Mouse (Mus musculus) intestine, embryonic 16.5 days (tissue): Measurements from ENCODE around the gene Amigo1. TPM values are rescaled to one million over a fixed set of nuclear protein-coding genes. Genes with fewer than 3 reads are reported as not detected.
"Not testable (repeated sequence)": the region's sequence is repeated elsewhere in the genome, so short reads cannot be mapped to it uniquely, and the experiment has no call there.

Source experiments
- ATAC-seq: fragments of 200-750 bp; cut with Nextera tagmentation; 2 replicates; pipeline ENCODE4 v1.8.0; 2017; ENCODE audit warnings: moderate TSS enrichment, moderate library complexity
- H3K27ac ChIP-seq: fragments of 300-500 bp; sonication (generic); 2 replicates; pipeline ENCODE4 v1.5.1; 2014; ENCODE audit warnings: mild to moderate bottlenecking, low read length
- H3K27me3 ChIP-seq: fragments of 300-500 bp; sonication (generic); replicated peaks from 2 replicates; pipeline ENCODE4 v1.6.1; 2014; ENCODE audit warnings: low read length, control low read depth, mixed read lengths; ENCODE audit not compliant: control insufficient read depth, insufficient read depth
- H3K36me3 ChIP-seq: fragments of 300-500 bp; sonication (generic); 2 replicates; pipeline ENCODE4 v1.6.1; 2014; ENCODE audit warnings: low read length, control low read depth; ENCODE audit not compliant: control insufficient read depth, insufficient read depth
- H3K4me1 ChIP-seq: fragments of 300-500 bp; sonication (generic); 2 replicates; pipeline ENCODE4 v1.6.1; 2014; ENCODE audit warnings: low read length, control low read depth, mixed read lengths; ENCODE audit not compliant: control insufficient read depth, insufficient read depth
- H3K4me2 ChIP-seq: fragments of 300-500 bp; sonication (generic); 2 replicates; pipeline ENCODE4 v1.6.1; 2014; ENCODE audit warnings: low read depth, low read length, control low read depth
- H3K4me3 ChIP-seq: fragments of 300-500 bp; sonication (generic); 2 replicates; pipeline ENCODE4 v1.5.1; 2014; ENCODE audit warnings: mild to moderate bottlenecking, low read length
- H3K9ac ChIP-seq: fragments of 300-500 bp; sonication (generic); 2 replicates; pipeline ENCODE4 v1.6.1; 2014; ENCODE audit warnings: low read depth, low read length
- H3K9me3 ChIP-seq: fragments of 300-500 bp; sonication (generic); 2 replicates; pipeline ENCODE4 v1.6.1; 2016; ENCODE audit warnings: low read length, control low read depth; ENCODE audit not compliant: control insufficient read depth
- WGBS: fragments of 180-500 bp; shearing (Covaris S2); extraction: QIAGEN DNeasy Blood & Tissue Kit; methylation state at CpG from one replicate; pipeline ENCODE4 v1.1.7; 2014; 5-methylcytosine and 5-hydroxymethylcytosine counted together
- polyA plus RNA-seq: library from polyadenylated mRNA; unstranded; fragments of >200 nt; fragmentation: Nextera tagmentation; extraction: Ambion mirVana; gene quantifications from 2 replicates; pipeline ENCODE4 v1.2.1, GENCODE M21; 2015

The Amigo1 gene
- polyA plus RNA-seq, 1 experiment from 2014 or later = 2.2 TPM

DNA sequence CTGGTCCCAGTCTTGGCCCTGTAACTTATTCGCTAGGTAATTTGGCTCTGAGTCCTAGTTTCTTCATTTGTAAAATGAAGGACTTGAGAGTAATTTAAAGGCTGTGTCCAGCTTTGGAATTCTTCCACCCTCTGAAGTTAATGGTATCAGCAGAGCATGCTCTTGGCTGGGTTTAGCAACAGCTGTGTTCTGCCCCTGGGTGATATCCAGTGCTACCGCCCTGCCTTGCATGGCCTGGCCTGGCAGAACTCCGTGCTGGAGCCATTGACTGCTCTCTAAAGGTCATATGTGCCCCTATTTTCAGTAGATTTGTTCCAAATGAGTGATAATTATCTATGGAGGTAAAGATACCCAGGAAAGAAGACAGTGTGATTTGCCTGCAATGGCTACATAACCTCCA, 34.5 kb downstream of the Amigo1 start:
- Histone ChIP-seq H3K27me3 (peaks cover 7% of the 10 kb centered on the region), H3K9ac (no peak overlapping the region), H3K4me3 (no peak overlapping the region), H3K4me2 (no peak overlapping the region), H3K9me3 (no peaks in the 10 kb centered on the region), H3K27ac (no peak overlapping the region), H3K4me1 (peaks cover under 1% of the 10 kb centered on the region; the same call in 1 of the 2 replicates), H3K36me3 (no peaks in the 10 kb centered on the region)
- ATAC-seq = no peak
- 83% methylated on average over 3 of the region's 3 CpGs for WGBS

DNA sequence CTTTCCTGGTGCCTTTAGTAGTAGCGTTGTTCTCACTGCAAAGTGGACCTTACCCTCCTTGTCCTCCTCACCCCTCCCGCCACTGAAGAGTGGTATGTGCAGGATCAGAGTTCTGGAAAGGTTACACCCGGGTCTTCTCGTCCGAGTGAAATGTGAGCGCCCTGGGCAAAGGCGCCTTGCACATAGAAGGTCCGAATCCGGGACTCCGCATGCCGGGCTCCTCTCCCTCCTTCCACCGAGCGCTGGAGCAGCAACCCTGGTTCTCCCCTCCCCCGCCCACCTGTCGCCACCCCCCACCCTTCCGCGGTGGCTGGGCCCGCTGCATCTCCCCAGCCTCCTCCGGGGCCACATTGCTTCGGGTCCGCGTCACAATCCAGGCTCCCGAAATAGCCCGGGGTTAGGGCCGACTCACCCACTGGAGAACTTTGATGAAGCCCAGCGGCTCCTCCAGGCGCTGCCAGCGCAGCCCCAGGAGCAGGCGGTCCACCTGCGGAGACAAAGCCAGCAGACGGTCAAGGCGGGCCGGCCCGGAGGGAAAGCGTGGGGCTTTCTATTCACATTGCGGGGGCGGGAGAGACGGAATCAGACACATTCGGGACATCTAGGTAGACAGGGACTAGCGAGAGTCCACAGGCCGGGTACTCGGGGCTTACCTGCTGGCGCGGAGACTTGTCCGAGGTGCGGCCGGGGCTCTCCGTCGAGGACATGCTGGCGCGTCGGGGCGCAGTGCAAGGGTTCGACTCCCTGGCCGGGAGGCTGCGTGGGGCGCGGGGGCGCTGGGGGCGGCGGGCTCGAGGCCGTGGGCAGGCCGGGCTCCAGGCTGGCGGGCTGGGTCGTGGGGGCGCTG, 39.8 kb downstream of the Amigo1 start:
- Histone ChIP-seq H3K4me2 (peak overlapping the region; percentile 93), H3K4me1 (peaks cover 11% of the 10 kb centered on the region), H3K27ac (no peak overlapping the region), H3K9ac (peak overlapping the region; percentile 65), H3K27me3 (peaks cover 23% of the 10 kb centered on the region), H3K36me3 (no peaks in the 10 kb centered on the region), H3K4me3 (peak overlapping the region; percentile 57), H3K9me3 (no peaks in the 10 kb centered on the region)
- WGBS = 2% methylated on average over 62 of the region's 67 CpGs
- peak; percentile 80 for ATAC-seq

DNA sequence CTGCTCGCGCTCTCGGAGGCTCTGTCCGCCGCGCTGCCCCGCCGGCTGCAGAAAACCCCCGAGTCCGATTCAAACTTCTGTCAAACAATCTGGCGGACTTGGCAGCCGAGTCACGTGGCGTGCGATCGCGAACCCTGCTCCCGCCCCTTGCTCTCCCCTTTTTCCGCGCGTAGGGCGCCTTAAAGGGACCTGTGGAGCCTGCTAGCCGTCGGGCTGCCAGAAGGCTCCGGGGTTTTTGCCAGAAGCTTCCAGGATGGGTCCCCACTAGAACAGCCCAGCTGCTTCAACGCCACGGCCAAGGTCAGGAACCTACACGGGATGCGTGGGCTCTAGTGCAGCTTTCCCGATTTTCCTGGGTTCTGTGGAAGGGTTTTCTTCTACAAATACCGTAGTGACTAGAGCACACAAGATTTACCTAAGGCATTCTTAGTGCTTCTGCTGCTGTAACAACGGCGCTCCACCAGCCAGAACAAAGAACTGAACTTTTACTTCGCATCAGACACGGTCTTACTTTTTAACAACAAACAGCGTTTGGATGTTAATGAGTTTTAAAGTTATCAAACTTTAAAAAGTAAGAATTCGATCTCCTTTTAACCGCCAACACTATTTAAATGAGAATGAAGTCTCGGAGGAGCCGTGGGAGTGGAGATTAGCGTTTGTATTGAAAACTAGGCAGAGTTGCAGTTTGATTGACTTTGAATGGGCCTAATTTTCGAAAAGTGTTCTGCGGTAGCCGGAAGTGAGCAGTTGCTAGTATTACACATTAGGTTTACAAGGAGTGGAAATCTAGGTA, 40.6 kb downstream of the Amigo1 start, which contains the start of gene Sypl2:
Gene Sypl2, minus strand, starts transcription at position 91 of the 793 bp plus-strand sequence.
- WGBS = 5% methylated on average over 44 of the region's 44 CpGs
- Histone ChIP-seq H3K27me3 (peaks cover 23% of the 10 kb centered on the region), H3K27ac (no peak within 1 kb of the TSS), H3K4me3 (peak within 1 kb of the TSS; percentile 57), H3K4me2 (peak within 1 kb of the TSS; percentile 93), H3K9me3 (no peaks in the 10 kb centered on the region), H3K4me1 (peaks cover 11% of the 10 kb centered on the region), H3K9ac (peak within 1 kb of the TSS; percentile 65), H3K36me3 (no peaks in the 10 kb centered on the region)
- peak; percentile 73 for ATAC-seq

DNA sequence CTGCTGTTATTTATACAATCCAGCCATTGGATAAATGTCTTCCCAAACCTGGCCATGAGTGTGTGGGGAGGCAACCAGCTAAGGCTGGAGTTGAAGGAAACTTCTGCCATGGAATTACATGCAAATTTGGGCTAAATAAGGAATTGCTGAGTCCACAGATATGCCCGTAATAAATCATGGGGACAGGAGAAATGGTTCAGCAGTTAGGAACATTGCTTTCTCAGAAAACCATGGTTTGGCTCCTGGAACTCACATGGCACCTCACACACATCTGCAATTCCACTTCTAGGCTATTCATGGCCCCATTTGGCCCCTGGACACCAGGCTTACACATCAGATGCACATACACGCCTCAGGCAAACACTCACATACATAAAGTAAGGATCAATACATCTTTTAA, 41.4 kb downstream of the Amigo1 start:
- 82% methylated on average over 2 of the region's 2 CpGs for WGBS
- Histone ChIP-seq H3K9ac (no peak overlapping the region), H3K4me2 (no peak overlapping the region), H3K27ac (no peak overlapping the region), H3K27me3 (peaks cover 23% of the 10 kb centered on the region), H3K36me3 (no peaks in the 10 kb centered on the region), H3K9me3 (no peaks in the 10 kb centered on the region), H3K4me3 (no peak overlapping the region), H3K4me1 (peaks cover 11% of the 10 kb centered on the region)
- ATAC-seq = no peak

DNA sequence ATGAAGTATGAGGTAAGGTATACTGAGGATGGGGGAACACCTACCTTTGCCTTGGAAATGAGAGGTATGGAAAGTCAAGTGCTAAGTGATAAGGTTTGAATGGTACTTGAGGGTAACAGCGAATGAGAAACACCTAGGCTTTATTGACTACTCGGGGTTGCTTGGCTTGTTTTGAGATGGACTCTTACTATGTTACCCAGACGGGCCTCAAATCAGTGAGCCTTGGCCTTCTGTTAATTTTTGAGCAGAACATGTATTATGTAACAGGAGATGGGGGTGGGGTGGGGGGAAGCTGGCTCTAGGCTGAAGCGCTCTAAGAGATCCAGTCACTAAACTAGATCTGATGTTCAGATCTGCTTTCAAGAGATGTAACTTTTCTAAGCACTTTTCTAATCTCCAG, 45.5 kb downstream of the Amigo1 start:
- H3K27ac ChIP-seq = no peak overlapping the region
- WGBS = 77% methylated on average over 4 of the region's 4 CpGs
- H3K36me3 ChIP-seq = no peaks in the 10 kb centered on the region
- no peak overlapping the region for H3K9ac ChIP-seq
- no peak overlapping the region for H3K4me2 ChIP-seq
- no peak overlapping the region for H3K4me3 ChIP-seq
- H3K9me3 ChIP-seq = no peaks in the 10 kb centered on the region
- no peak for ATAC-seq
- H3K27me3 ChIP-seq = peaks cover 9% of the 10 kb centered on the region
- H3K4me1 ChIP-seq = peaks cover under 1% of the 10 kb centered on the region; the same call in 1 of the 2 replicates

DNA sequence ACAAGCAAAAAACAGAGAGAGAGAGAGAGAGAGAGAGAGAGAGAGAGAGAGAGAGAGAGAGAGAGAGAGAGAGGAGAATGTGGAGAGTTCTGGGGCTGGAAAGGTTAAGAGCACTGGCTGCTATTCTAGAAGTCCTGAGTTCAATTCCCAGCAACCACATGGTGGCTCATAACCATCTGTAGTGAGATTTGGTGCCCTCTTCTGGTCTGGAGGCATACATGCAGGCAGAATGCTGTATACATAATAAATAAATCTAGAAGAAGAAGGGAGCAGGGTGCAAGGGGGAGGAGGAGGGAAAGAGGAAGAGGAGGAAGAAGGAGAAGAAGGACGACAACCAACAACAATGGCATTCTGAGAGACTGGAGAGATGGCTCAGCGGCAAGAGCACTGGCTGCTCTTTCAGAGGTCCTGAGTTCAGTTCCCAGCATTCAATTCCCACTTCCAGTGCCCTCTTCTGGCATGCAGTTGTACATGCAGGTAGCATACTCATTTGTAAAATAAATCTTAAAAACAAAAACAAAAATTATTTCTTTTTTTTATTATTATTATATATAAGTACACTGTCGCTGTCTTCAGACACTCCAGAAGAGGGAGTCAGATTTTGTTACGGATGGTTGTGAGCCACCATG, 51.5 kb downstream of the Amigo1 start:
- ATAC-seq, H3K9me3 ChIP-seq, H3K27ac ChIP-seq, H3K36me3 ChIP-seq, H3K4me3 ChIP-seq, H3K4me1 ChIP-seq, H3K9ac ChIP-seq, H3K4me2 ChIP-seq, H3K27me3 ChIP-seq: not testable (repeated sequence)
- 87% methylated on average over 4 of the region's 4 CpGs for WGBS

DNA sequence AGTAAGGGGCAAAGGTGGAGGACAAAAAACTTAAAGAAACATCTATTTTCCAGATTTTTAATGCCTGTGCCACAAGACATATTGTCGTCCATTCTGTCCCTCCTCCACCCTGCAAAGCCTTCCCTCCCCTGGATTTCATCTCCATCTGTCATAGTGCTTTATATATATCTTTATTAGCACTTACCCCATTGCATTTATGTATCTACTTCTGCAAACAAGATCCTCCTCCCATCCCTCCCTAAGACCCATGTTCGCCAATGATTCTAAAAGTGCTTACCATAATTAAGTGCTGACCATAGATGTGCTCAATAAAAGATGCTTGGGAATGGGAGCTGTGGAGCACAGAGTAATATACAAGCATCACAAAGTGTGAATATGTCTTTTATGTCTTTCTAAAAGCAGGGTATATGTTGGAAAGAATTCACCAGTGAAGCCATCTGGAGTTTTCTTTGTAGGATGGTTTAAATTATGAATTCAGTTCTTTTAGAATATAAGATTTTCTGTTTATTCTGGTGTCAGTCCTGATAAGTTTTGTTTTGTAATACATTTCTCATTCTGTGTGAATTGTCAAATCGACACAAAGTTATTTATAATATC, 55.2 kb downstream of the Amigo1 start:
- H3K36me3 ChIP-seq = no peaks in the 10 kb centered on the region
- 91% methylated on average over 3 of the region's 3 CpGs for WGBS
- no peaks in the 10 kb centered on the region for H3K4me1 ChIP-seq

More for the DNA sequence above, 55.2 kb downstream of the Amigo1 start:
- Histone ChIP-seq H3K4me3 (no peak overlapping the region), H3K27me3 (no peaks in the 10 kb centered on the region), H3K27ac (no peak overlapping the region), H3K9ac (no peak overlapping the region), H3K9me3 (no peaks in the 10 kb centered on the region), H3K4me2 (no peak overlapping the region)
- no peak for ATAC-seq
